Mouse (Mus musculus): ENCODE measurements around the gene Ramp2.

Ramp2 gene

DNA sequence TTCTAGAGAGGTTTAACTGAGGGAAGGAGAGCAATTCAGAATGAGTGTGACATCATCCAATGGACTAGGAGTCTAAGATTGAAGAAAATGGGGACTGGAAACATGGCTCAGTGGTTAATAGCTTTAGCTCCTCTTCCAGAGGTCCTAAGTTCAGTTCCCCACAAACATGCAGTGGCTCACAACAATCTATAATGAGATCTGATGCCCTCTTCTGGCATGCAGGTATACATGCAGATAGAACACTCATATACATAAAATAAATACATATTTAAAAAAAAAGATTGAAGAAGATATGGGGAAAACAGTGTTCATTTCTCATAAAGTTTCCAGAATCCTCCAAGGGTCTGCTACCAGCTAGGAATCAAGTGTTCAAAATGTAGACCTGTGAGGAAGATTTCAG is 10.4 kb upstream of the Ramp2 start:
- no peak for DNase-seq (ENCODE audit: low read depth, low spot score)

DNA sequence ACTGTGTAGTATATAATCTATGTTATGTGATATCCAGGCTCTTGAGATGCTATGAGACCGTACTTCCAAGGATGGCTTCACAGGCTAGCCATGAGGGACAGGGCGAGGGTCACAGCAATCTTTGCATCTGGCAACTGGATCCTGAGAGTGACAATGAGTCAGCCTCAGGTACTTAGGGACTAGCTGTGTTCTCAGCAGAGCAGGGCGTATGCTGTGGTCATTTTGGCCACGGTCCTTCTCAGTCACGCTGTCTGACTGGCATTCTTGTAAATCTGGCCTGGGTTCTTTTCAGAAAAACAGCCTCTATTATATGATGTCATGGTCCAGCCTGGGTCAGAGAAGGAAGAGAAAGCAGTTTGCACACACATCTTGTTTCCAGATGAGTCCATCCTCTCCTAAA is 9.0 kb upstream of the Ramp2 start:
- no peak for DNase-seq (ENCODE audit: low read depth, low spot score)

DNA sequence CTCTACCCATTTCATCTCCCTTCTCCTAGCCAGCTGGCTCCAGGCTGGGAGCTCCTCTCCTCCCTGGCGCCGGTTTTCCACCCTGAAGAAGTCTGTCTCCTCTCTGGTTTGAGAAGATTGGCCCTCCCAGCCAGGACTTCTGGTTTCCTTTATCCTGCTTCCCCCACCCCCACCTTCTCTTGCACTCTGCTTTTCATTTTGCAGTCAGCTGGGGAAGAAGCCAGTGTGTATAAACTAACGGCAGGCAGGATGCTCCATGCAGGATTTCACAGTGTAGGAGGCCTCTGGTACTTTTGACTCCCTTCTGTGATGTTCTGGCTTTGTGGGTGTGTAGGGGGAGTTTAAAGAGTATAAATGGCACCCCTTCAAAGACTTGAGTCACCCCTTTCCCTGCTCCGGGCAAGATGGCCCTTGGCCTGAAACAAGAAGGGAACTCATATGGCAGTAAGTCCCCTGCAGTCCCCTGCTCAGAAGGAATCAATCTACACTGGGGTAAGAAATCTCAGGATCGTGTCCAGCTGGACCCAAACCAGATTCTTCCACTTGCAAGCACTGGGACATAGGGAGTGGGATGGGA is 7.7 kb upstream of the Ramp2 start:
- no peak for DNase-seq (ENCODE audit: low read depth, low spot score)

DNA sequence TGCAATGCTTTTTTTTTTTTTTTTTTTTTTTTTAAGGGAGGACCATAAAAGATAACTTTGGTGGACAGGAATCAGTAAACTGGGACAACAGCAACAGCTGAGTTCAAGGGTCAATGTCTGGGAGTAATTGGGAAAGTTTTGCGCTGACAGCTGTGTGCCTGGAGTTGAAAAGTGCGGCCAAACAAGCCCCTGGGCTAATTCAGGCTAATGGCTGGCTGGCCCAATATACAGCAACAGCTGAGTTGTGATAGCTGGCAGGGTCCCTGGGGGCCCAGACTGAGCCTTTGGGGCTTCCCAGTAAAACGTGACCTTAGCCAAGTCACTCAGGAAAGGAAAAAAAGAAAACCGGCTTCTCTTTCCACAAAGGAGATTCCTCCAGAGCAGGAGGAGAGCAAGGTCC is 757 bp upstream of the Ramp2 start:
- DNase-seq (ENCODE audit: low read depth, low spot score): no peak

DNA sequence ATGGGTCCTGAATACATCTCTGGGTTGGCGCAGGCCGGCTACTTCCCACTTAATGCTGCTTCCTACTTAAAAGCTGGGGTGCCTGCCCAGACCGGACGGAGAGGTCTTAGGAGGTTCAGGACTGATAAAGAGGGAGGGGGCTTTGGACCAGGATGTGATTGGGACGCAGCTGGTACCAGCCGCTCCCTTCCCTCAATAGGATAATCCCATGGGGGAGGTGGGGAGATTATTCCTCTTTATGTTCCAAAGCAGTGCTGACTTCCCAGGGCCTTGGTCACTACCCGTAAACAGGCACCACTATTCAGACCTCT is 829 bp downstream of the Ramp2 start:
- DNase-seq (ENCODE audit: low read depth, low spot score): no peak

DNA sequence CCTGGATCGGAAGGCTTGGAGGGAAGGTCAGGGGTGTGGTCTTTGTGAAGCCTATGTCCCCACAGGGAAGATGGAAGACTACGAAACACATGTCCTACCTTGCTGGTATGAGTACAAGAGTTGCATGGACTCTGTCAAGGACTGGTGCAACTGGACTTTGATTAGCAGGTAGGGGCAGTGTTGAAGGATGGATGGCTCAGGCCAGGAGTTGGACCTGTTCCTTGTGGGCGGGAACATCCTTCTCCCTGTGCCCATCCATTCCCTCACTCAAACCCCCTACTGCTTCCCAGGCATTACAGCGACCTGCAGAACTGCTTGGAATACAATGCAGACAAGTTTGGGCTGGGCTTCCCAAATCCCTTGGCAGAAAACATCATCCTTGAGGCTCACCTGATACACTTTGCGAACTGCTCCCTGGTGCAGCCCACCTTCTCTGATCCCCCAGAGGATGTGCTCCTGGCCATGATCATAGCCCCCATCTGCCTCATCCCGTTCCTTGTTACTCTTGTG is 1.7 kb downstream of the Ramp2 start:
- DNase-seq (ENCODE audit: low read depth, low spot score): no peak

DNA sequence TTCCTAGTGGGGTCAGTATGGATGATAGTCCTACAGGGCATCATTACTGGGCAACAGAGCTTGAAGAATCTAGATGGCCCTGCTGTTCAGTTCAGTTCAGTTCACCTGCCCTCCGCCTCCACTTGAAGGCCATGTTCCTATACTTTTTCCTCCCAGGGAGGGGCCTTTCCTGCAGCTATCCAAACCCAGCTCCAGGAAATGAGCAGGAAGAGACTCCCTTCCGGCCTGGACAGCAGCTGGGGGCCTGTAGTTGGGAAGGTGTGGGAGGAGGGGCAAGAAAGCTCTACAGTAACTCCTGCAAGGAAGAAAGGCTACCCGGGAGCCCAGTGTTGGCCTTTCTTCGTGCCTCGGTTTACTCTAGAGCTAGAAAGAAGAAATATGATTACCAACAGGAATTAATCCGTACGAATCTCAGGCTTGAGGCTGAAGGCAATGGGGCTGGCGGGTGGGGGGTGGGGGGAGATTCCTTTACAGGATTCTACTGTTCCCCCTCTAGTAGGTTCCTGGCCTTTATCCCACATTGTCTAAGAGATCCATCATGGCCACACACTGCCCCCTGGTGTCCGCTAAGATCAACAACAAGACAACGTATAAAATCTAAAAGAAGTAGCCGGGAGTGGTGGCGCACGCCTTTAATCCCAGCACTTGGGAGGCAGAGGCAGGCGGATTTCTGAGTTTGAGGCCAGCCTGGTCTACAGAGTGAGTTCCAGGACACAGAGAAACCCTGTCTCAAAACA is 2.6 kb downstream of the Ramp2 start:
- DNase-seq (ENCODE audit: low read depth, low spot score): peak; percentile 85

DNA sequence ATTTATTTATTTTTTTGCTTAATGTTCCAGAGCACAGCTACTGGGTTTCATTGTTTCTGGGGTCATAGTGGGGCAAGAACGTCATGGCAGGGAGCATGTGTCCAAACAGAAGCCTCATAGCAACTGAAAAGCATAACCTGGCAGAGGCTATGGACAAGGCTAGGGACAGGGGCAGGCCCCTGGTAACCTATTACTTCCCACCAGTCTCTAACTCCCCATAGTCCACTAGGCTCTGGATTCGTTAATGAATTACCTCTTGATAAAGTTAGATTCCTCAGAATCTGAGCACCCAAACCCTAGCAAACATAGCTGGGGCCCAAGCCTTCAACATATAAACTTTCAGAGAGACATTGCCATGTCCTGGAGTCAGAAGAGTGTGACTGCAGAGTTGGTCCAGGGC is 5.2 kb downstream of the Ramp2 start:
- DNase-seq (ENCODE audit: low read depth, low spot score): no peak

DNA sequence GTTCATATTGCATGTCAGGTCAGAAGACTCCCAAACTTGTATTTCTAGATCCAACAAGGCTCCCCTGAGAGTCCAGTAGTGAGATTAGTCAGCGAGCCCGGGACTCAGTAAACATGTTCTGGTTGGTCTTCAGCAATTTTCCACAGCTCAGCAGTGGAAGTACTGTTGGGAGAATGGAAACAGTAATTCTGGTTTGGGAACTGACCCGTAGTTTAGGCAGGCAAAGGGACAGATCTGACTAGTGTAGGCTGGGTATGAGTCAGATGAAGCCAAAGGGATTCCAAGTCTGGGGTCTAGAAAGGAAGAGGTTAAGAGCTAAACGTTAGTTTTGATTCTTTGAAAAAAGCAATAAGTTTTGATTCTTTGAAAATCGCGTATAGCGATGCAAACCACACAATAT is 7.1 kb downstream of the Ramp2 start:
- no peak for DNase-seq (ENCODE audit: low read depth, low spot score)

DNA sequence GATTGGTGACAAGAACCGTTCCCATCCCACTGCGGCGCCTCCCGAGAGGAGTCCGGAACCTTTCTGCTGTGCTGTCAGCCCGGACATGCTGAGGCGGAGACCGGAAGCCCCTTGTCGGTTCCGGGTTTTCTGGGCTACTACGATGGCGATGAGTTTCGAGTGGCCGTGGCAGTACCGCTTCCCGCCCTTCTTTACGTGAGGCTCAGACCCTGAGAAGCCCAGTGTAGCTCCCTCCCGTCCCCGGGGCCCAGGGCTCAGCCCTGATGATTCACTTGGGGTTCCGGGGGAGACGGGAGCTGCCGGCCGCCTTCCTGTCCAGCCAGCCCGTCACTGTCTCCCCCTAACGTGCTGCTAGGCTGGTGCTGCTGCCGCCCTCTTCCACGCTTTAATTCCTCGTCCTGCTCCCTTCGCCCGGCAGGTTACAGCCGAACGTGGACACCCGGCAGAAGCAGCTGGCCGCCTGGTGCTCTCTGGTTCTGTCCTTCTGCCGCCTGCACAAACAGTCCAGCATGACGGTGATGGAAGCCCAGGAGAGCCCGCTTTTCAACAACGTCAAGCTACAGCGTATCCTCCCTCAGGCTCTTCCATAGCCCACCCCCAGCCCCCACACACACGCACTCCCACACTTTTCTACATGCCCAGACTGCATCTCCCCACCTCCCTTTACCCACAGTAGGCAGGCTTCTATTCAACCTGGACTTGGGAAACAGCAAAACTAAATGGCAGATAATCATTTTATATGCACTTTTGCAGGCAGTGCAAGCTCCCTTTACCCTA is 8.0 kb downstream of the Ramp2 start, which contains the start of gene Vps25:
Gene Vps25, plus strand, starts transcription at position 95 of the 777 bp plus-strand sequence.
- peak; percentile 82 for DNase-seq (ENCODE audit: low read depth, low spot score)

DNA sequence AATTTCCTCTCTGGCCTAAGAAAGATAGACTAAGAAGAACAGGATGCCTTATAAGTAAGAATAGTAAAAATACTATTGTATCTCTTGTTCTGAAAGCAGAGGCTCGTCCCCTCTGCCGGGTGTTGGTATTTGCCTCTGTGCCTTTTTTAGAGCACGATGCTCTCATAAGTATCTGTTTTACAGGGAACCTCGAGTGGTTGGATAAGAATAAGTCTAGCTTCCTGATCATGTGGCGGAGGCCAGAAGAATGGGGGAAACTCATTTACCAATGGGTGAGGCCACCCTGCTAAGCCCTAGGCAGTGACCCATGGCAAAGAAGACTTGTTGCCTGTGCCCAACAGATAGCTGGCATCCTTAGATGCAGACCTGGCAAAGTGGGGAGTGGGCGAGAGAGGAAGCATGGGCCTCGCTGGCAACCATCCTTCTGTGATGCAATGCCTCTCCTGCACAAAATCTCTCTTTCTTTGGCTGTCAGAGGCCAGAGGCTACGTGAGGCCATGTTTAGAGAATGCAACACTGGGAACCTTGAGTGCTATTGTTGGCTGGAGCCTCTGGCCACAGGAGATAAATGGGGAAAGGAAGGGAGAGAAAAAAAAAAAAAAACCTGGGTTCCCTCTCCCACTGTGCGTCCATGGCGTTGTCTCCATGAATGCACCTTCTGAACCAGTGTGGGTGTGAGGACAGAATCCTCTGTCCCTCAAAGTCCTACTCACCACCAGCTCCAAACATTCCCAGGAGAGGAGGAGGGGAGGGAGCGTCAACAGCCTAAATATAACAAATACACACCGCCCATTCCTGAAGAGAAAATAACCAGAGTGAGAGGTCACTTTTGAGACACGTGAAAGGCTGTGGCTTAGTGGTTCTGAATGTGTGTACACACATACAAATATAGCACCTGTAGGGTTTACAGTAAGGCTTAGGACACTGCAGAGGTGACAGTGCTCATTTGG is 10.3 kb downstream of the Ramp2 start:
- DNase-seq (ENCODE audit: low read depth, low spot score): no peak

DNA sequence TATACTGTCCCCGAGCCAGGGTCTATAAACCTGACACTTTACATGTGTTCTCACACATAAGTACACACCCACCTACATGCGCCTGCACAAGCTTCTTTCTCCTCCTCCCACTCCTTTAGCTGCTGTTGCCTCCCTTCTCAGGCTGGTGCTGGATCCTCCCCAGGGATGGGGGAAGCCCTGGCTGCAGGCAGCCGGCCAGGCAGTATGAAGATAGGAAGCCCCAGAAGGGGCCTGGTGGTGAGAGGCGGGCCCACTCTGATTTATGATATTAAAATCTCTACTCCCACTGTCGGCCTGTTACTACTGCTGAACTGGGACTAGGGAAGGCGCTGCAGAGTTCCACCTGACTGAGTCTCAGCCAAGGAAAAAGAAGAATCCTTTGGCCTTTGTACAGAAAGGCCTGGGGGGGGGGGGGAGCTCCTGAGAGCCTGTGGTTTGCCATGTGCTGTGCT is 13.5 kb downstream of the Ramp2 start:
- peak; percentile 42 for DNase-seq (ENCODE audit: low read depth, low spot score)

DNA sequence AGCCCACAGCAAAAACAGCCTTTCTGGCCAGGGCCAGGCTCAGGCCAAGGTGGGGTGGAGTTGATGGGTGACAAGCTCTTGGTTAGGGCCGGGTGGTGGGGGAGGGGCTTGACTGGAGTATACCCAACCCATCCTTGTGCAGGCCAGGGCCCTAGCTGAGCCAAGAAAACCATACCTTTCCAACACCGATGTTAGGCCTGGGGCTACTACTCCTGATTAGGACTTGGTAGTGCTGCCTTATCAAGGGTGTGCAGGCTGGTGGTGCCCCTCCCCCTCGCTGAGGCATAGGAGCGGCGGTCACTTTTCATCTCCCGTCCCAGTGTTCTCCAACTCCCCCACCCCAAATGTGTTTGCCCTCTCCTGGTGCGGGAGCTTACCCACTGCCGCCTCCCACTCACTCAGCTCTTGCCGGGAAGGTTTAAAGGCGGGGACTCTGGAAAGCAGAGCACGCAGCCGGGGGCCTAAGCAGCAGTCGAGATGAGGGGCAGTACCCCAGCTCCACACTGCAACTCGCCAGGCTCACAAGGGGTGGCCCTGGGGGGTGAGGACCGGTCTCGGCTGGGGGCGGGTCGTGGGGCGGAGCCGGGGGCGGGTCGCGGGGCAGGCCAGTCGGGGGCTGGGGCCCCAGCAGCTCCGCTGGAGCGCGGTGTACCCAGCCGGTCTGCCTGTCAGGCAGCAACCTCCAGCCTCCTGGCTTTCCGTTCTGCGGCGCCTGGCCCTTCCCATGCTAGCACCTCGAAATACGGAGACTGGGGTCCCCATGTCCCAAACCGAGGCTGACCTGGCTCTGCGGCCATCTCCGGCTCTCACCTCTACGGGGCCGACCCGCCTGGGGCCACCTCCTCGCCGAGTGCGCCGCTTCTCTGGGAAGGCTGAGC is 14.4 kb downstream of the Ramp2 start, which contains the start of gene Wnk4:
Gene Wnk4, plus strand, starts transcription at position 620 of the 878 bp plus-strand sequence.
- DNase-seq (ENCODE audit: low read depth, low spot score): peak; percentile 63

DNA sequence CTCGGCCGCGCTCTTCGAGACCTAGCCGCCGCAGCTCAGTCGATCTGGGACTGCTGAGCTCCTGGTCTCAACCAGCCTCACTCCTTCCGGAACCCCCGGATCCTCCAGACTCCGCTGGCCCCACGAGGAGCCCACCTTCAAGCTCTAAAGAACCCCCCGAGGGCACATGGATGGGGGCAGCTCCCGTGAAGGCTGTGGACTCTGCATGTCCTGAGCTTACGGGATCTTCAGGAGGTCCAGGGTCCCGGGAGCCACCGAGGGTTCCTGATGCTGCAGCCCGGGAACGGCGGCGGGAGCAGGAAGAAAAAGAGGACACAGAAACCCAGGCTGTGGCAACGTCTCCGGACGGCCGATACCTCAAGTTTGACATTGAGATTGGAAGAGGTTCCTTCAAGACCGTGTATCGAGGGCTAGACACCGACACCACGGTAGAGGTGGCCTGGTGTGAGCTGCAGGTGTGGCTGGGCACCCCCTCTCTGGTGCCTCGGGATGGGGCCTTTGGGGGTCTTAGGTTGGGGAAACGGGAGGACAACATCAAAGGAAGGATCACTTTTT is 15.1 kb downstream of the Ramp2 start:
- no peak for DNase-seq (ENCODE audit: low read depth, low spot score)

DNA sequence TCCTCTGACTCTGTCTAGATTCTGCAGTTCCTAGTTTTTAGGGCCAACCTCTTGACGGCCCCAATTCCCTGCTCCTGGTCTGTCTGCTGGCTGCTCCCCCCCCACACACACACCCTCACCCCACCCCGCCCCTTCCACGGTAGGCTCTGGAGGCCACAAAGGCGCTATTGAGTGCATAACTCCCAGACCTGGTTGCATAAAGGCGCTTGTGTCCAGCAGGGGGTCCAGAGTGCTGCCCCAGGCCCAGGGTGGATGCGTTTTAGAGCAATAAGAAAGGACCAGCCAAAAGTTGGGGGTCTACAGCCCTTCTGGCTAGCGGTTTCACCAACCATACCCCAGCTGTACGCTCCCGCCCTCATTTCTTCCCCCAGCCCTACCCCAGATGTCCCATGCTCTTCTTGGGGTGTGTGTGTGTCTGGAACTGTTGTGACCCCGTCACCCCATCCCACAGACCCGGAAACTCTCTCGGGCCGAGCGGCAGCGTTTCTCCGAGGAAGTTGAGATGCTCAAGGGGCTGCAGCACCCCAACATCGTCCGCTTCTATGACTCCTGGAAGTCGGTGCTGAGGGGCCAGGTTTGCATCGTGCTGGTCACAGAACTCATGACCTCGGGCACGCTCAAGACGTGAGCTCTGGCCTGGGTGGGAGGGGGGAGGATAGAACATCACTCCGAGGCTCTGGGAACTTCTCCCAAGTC is 16.6 kb downstream of the Ramp2 start:
- DNase-seq (ENCODE audit: low read depth, low spot score): no peak

DNA sequence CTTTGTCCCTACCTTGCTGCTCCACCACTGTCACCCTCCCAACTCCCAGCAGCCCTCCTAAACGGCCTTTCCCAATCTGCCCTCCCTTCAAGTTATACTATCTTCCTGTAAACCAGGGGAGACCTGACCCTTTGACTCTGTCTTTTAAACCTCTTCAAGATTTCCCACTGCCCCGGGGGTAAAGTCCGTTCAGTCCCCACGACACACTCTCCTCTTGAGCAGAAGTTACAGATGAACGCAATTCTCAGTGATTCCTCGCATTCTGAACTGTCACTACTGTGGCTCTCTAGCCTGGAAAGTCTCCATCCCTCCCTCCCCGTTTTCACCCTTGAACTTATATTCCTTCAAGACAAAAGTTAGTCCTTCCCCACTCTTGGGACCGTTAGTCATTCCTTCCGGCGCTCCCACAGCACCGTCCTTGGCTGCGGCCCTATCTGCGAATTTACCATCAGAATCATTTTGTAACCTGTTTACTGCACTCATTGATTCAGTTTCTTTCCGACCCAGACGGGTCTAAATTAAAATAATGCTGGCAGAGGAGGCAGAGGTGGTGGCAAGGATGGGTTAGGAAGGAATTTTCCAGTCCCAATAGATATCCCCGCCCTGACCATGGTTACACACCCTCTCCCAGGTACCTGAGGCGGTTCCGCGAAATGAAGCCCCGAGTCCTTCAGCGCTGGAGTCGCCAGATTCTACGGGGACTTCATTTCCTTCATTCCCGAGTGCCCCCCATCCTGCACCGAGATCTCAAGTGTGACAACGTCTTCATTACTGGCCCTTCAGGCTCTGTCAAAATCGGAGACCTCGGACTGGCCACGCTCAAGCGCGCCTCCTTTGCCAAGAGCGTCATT is 17.5 kb downstream of the Ramp2 start:
- DNase-seq (ENCODE audit: low read depth, low spot score): no peak

DNA sequence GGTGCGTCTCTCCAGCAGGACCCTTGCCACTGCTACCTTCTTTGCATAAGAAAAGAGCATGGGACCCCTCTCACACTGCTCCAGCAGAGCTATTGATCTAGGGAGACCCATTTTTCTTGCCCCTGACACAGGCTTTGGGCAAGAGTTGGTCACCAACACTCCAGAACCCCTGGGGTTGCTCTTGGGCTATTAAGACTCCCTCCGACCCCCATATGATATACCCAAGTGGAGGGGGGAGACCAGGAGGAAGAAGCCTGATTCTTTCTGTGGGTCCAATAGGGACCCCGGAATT is 18.1 kb downstream of the Ramp2 start:
- DNase-seq (ENCODE audit: low read depth, low spot score): no peak

DNA sequence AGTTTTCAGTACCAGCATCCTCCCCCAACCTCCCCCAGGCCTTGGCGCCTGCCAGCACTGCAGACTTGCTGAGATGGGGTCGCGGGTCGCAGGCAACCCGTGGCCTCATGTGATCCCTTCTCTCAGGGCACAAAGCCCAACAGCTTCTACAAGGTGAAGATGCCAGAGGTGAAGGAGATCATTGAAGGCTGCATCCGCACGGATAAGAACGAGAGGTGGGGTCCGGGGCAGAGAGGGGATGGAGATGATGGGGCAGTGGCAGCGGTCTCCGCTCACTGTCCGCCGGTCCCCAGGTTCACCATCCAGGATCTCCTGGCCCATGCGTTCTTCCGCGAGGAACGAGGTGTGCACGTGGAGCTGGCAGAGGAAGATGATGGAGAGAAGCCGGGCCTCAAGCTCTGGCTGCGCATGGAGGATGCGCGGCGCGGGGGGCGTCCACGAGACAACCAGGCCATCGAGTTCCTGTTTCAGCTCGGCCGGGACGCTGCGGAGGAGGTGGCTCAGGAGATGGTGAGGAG is 19.2 kb downstream of the Ramp2 start:
- no peak for DNase-seq (ENCODE audit: low read depth, low spot score)

DNA sequence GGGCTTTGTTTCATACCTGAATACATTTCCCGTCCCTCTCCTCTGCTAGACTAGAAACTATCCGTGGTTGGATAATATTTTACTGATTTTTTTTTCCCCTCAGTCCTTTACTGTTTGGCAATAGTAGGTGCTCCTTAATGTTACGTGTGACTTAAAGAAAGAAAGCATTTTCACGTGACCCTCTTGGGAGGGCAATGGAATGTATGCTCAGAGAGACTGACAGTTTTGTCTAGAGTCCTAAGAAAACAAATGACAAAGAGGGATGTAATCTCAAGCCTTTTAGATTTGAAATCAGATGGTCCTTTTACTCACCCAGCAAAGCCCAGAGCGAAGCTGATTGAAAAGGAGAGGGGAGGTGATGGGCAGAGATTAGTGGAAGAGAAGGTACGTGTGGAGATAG is 20.1 kb downstream of the Ramp2 start:
- no peak for DNase-seq (ENCODE audit: low read depth, low spot score)
